Mouse (Mus musculus): ENCODE measurements around the gene Klk7. TPM values are rescaled to one million over a fixed set of nuclear protein-coding genes. Genes with fewer than 3 reads are reported as not detected.

Gene Klk7
- polyA plus RNA-seq (2012; rRNA removed): not detected in 2 replicates

GRCm38 (mm10) chr7:43810994-43811393 lies at the start of gene Klk7:
TSS of gene Klk7 (plus strand) at chr7:43811294.
- no peak for DNase-seq (ENCODE audit: low read depth)

- no peak for DNase-seq (ENCODE audit: low read depth)
These were observed 44.6 kb upstream of the Klk7 start for GRCm38 (mm10) chr7:43766484-43766883.

GRCm38 (mm10) chr7:43768597-43768996 lies 42.5 kb upstream of the Klk7 start, which contains the start of gene Klk12:
TSS of gene Klk12 (plus strand) at chr7:43768897.
- no peak for DNase-seq (ENCODE audit: low read depth)

- DNase-seq (ENCODE audit: low read depth): no peak
These were observed 41.5 kb upstream of the Klk7 start for GRCm38 (mm10) chr7:43769636-43770035.

GRCm38 (mm10) chr7:43770701-43771100 lies 40.4 kb upstream of the Klk7 start:
- no peak for DNase-seq (ENCODE audit: low read depth)

GRCm38 (mm10) chr7:43771916-43772315 lies 39.2 kb upstream of the Klk7 start:
- DNase-seq (ENCODE audit: low read depth): no peak

- DNase-seq (ENCODE audit: low read depth): no peak
These were observed 38.2 kb upstream of the Klk7 start for GRCm38 (mm10) chr7:43772901-43773300.

- DNase-seq (ENCODE audit: low read depth): no peak
These were observed 36.7 kb upstream of the Klk7 start, which contains the start of gene Klk11 for GRCm38 (mm10) chr7:43774364-43774763. TSS of gene Klk11 (plus strand) at chr7:43774604.

GRCm38 (mm10) chr7:43774802-43775201 lies 36.3 kb upstream of the Klk7 start:
- no peak for DNase-seq (ENCODE audit: low read depth)

GRCm38 (mm10) chr7:43775311-43776057 lies 35.6 kb upstream of the Klk7 start:
- no peak for DNase-seq (ENCODE audit: low read depth)

- no peak for DNase-seq (ENCODE audit: low read depth)
These were observed 34.6 kb upstream of the Klk7 start for GRCm38 (mm10) chr7:43776506-43776905.

GRCm38 (mm10) chr7:43777423-43777822 lies 33.7 kb upstream of the Klk7 start:
- no peak for DNase-seq (ENCODE audit: low read depth)

- no peak for DNase-seq (ENCODE audit: low read depth)
These were observed 32.7 kb upstream of the Klk7 start for GRCm38 (mm10) chr7:43778176-43778970.

- no peak for DNase-seq (ENCODE audit: low read depth)
These were observed 30.9 kb upstream of the Klk7 start for GRCm38 (mm10) chr7:43780241-43780640.

- no peak for DNase-seq (ENCODE audit: low read depth)
These were observed 30.3 kb upstream of the Klk7 start, which contains the start of gene Klk10 for GRCm38 (mm10) chr7:43780746-43781145. TSS of gene Klk10 (plus strand) at chr7:43781035.

- DNase-seq (ENCODE audit: low read depth): no peak
These were observed 29.6 kb upstream of the Klk7 start for GRCm38 (mm10) chr7:43781541-43781940.

GRCm38 (mm10) chr7:43782275-43783265 lies 28.5 kb upstream of the Klk7 start:
- no peak for DNase-seq (ENCODE audit: low read depth)

- no peak for DNase-seq (ENCODE audit: low read depth)
These were observed 25.8 kb upstream of the Klk7 start for GRCm38 (mm10) chr7:43785286-43785685.

GRCm38 (mm10) chr7:43788096-43788495 lies 23.0 kb upstream of the Klk7 start:
- no peak for DNase-seq (ENCODE audit: low read depth)

- no peak for DNase-seq (ENCODE audit: low read depth)
These were observed 21.8 kb upstream of the Klk7 start for GRCm38 (mm10) chr7:43789295-43789694.

- DNase-seq (ENCODE audit: low read depth): no peak
These were observed 19.5 kb upstream of the Klk7 start, which contains the start of gene Klk9 for GRCm38 (mm10) chr7:43791591-43791990. TSS of gene Klk9 (plus strand) at chr7:43791891.

Data from gonadal fat pad, adult 2 months (tissue).